Mouse (Mus musculus) G1E (cell line): ENCODE data around the gene Exosc3.

Experiments
- CTCF ChIP-seq: IDR thresholded peaks from 2 replicates; pipeline ENCODE4 v1.5.1; 2012; ENCODE audit warnings: low read depth, low read length, inconsistent platforms, mixed read lengths
- GATA1 ChIP-seq: IDR thresholded peaks from 2 replicates; pipeline ENCODE4 v1.6.1; 2012; ENCODE audit warnings: borderline replicate concordance, low read length, inconsistent platforms, mixed read lengths
- POLR2AphosphoS5 ChIP-seq: IDR thresholded peaks from 2 replicates; pipeline ENCODE4 v1.6.1; 2012; ENCODE audit warnings: low read depth, low read length, inconsistent platforms; ENCODE audit not compliant: insufficient replicate concordance
- TAL1 ChIP-seq: conservative IDR thresholded peaks from 2 replicates; pipeline ENCODE4 v1.6.1; 2012; ENCODE audit warnings: low read depth, low read length, inconsistent platforms, mixed read lengths

- no peak for TF ChIP-seq TAL1
- no peak for TF ChIP-seq GATA1
- no peak for TF ChIP-seq POLR2AphosphoS5
- no peak for TF ChIP-seq CTCF
Observed at GRCm38 (mm10) chr4:45279292-45279691, 63.2 kb downstream of the Exosc3 start.
